Mouse (Mus musculus) megakaryocyte-erythroid progenitor cell, adult 5-6 weeks (primary cell): ENCODE data around the gene Pigu. TPM values are rescaled to one million over a fixed set of nuclear protein-coding genes. Genes with fewer than 3 reads are reported as not detected.

ENCODE experiments used
- ATAC-seq: replicated peaks from 2 replicates; pipeline ENCODE4 v1.8.0; 2016; ENCODE audit warnings: mild to moderate bottlenecking, inconsistent platforms; ENCODE audit not compliant: severe bottlenecking, poor library complexity, low FRiP score, low TSS enrichment
- total RNA-seq, 2 experiments: library from RNA; stranded (forward) in 1 of 2; stranded (reverse) in 1 of 2; fragments of 200-1000, 215-1000 nt in 1 of 2; fragments of >200 nt in 1 of 2; fragmentation: Nextera tagmentation in 1 of 2; gene quantifications; 2 replicates each; pipeline ENCODE4 v1.2.3; 2014 to 2017

Gene Pigu
- total RNA-seq (2014; fragmentation: Nextera tagmentation): 50.9 and 66.4 TPM in 2 replicates
- total RNA-seq (2017): 36.8 and 63.2 TPM in 2 replicates

DNA sequence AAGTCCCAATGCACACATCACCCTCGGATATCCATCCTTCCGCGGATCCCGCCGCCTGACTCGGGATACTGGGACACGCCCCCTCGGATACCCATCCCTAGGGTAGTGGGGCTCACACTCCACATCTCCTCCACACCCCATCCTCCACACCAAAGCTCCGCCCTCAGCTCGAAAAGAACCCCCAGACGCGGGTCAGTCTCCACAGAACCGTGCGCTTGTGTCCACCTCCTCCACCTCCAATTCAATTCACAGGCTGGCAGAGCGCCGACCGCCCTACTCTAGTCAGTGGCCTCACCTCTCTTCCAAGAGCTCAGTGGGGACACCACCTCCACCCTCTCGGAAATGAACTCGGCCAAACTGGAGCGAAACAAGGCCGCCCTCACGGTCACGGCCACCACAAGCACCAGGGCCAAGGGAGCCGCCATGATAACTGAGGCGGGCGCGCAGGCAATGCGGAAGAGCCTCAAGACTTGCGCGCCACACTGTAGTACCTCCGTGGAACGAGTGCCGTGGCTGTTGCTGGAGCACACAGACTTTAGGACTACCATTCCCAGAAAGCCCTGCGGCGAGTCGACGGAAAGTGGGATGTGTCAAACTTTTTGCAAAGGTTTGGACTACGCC is at the start of gene Pigu:
Gene Pigu, minus strand, starts transcription at position 460 of the 621 bp plus-strand sequence.
- peak; percentile 99 for ATAC-seq

- no peak for ATAC-seq
Measured at GRCm38 (mm10) chr2:155404635-155405034, 47.4 kb upstream of the Pigu start.

DNA sequence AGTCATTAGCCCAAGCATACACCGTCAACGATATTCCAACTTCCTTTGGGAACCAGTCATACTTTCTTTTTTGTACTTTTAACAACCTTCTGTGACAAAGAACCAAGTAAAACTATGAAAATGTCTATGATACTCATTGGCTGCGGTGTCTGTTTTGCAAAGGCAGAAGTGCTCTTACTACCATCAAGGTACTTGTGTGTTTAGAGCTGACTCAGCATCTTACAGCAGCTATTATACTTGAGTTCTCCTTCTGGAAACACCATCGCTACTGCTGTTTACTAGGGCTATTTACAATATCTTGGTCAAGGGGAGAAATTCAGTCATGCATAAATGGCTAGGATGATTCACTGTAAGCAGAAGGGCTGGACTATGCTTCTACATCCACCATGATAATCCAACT is 44.7 kb upstream of the Pigu start:
- no peak for ATAC-seq

DNA sequence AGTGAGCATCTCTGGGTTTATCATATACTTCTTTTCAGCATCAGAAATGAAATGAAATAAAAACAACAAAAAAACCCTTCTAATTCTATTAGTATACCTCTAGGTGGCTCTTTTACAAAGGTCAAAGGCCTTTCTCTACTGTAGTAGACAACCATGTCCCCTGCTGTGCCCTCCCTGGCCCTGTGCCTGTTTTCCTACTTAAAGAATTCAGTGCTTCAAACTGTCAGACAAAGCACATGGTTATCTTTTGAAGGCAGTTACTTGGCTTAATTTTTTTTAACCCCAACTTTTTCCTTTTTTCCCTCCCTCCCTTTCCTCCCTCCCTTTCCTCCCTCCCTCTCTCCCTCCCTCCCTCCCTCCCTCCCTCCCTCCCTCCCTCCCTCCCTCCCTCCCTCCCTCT is 43.0 kb upstream of the Pigu start:
- ATAC-seq: peak; percentile 70

GRCm38 (mm10) chr2:155394586-155394985 is 37.4 kb upstream of the Pigu start:
- no peak for ATAC-seq

- ATAC-seq: no peak
Measured at GRCm38 (mm10) chr2:155388573-155388972, 31.3 kb upstream of the Pigu start.

- ATAC-seq: no peak
Measured at GRCm38 (mm10) chr2:155387052-155387451, 29.8 kb upstream of the Pigu start.

DNA sequence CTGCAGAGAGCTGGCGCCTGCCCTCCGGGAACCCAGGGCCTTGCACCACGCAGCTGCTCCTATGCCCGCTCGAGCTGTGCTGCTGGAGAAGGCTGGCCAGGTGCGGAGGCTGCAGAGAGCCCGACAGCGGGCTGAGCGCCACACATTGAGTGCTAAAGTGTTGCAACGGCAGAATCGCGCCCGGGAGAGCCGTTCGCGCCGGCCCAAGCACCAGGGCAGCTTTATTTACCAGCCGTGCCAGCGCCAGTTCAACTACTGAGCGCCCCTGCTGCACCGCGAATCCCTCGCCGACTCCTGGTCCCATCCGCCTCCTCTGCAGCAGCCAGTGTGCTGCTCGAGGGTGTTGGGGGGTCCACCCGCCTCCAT is 29.3 kb upstream of the Pigu start:
- no peak for ATAC-seq

DNA sequence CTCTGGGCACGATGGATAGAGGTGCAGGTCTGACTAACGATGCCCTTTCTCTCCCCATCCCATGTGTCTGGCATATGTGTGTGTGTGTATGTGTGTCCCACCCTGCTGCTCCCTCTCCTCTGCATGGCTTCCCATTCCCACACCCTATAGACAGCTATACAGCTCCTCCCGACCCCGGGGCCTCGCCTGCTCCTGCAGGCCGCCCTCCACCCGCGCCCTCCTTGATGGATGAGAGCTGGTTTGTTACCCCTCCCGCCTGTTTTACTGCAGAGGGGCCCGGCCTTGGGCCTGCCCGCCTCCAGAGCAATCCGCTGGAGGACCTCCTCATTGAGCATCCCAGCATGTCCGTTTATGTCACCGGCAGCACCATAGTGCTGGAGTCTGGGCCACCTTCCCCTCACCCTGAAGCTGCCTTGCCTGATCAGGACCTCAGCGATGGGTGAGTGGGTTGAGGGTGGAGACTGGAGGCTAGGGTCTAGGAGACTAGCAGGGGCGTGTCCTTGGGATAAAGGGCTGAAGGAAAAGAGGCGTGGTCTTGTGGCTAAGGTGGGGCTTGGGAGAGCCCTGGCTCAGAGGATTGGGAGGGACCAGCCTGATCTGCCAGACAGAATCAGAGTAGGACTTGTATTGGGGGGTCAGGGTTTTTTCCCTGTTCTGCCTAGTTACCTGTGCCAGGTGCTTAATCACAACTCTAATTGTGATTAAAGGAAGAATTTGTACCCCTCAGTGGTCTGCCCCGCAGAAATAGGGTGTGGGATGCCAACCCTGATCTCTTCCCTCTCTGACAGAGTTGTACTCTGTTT is 28.7 kb upstream of the Pigu start:
- no peak for ATAC-seq

- peak; percentile 69 for ATAC-seq
Measured at GRCm38 (mm10) chr2:155385090-155385489, 27.9 kb upstream of the Pigu start.

GRCm38 (mm10) chr2:155382791-155383438 is 25.7 kb upstream of the Pigu start:
- no peak for ATAC-seq

DNA sequence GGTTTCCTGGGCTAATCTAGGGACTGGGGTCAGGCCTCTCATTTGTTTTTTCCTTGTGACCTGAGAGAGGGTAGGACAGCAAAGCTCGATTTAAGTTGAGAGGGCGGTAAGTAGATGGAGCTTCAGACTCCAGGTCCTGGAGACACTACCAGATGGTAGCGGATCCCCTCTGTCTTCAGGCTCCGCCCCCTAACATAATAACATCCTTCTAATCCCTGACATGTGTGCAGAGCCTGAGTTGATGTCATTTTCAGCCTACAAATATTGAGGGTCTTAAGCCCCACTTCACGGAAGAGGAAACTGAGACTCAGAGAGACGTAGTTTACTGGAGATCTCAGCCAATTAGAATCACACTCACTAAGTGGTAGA is 25.1 kb upstream of the Pigu start:
- ATAC-seq: peak; percentile 25

DNA sequence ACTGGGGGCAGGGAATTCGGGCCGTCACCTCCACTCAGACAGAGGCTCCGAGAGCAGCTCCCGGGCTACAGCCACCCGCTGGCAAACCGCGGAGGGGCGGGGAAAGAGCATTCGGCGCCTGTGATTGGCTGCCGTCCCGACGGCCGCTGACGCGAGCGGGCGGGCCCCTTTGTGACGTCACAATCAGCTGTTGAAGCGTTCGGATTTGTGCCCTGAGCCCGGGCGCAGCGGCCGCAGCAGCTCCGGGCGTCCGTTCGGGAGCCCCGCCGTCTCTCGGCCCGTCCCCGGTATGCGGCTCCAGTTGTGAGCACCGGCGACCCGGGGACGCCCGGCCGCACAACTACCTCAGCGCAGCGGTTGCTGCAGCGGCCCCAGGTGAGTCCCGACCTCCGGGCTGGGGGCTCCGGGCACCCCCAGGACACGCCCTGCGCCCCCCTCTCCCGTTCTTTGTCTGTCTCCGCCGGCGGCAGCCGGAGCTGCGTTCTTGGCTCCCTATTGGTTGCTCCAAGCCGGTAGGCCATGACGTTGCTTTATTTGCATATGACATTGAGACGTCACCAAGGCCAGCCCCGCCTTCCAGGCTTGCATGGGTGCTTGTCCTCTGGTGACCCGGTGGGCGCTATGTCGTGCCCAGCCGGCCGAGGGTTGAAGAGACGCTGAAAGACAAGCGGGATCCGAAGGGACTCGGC is 24.6 kb upstream of the Pigu start:
- ATAC-seq: peak; percentile 83

GRCm38 (mm10) chr2:155381060-155381437 is 23.8 kb upstream of the Pigu start:
- ATAC-seq: no peak

DNA sequence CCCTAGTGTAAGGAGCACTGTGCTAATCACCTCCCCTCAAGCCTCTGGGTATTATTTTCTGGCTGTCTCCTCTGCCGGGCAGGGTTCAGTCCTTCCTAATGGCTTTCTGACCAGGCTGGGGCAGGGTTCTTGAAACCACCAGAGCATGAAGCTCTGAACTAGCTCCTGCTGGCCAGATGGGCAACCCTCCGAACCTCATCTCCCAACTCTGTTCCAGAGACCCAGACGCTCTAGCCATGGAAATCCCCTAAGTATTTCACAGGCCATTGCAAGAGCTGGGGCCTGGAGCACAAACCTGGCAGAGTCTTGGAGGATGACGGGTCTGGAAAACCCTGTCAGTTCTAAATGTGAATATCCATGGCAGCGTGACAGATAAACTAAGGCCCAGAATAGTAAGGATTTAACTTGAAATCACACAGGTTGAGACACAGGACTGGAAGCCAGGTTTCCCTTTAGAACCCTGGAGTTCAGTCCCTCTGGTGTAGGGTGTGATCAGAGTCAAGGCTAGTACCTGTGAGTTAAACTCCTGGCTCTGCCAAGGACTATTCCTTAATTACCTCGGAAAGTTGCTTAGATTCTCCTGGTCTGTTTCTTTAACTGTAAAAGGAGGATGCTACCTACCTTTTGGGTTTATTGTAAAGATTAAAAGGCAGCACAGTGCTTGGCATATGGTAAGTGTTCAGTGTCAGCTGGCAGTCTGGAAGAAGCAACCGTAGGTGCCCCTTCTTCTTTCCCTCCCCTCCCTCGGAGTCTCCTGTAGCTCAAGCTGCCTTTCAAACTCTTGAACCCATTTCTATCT is 23.2 kb upstream of the Pigu start, which contains the start of gene Trp53inp2:
Gene Trp53inp2, plus strand, starts transcription at position 799 of the 799 bp plus-strand sequence.
- no peak for ATAC-seq

DNA sequence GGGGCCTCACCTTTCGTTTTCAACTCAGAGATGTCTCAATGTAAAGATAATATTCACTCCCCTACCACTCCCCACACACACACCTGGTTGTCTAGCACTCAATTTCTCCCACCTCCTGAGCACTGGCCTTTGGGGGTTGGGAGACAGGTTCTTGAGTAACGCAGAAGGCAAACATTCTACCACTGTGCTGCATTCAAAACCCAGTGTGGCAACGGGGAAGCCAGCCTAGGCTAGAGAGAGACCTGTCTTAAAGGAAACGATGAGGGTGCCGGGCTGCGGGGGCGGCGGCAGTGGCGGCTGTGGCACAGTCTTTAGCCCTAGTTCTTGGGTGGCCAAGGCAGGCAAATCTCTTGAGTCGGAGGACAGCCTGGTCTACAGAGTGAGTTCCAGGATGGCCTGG is 19.0 kb upstream of the Pigu start:
- ATAC-seq: no peak

GRCm38 (mm10) chr2:155374521-155374920 is 17.3 kb upstream of the Pigu start:
- ATAC-seq: no peak

DNA sequence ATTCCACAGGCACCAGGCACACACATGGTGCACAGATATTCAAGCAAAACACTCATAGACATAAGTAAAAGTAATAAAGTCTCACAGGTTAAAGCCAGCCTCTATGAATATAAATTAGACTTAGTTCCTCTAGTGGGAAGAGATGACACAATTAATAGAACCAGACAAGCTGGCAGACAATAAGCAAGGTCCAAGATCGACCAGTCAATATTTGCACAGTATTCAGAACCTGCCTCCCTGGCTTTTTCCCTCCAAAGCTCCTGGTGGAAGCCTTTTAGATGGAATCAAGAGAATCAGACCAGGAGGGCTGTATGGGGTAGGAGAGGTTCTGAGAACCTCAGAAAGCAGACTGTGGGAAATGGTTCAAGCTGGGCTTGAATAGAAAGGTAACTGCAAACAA is 16.7 kb upstream of the Pigu start:
- no peak for ATAC-seq

DNA sequence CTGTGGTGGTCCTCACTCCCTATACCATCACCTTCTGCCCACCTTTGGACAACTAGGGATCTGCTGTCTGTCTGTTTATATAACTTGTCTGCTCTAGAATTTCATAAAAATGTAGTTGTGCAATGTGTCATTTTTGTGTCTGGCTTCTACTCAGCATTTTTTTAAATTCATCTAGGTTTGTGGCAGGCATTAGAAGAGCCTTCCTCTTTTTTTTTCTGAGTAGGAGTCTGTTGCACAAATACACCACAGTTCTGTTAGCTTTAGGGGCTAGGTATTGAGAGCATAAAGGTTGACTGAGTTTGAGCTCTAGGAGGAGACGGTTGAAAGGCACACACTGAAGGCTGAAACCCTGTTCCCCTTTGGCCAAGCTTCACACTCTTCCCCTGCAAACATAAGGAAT is 16.1 kb upstream of the Pigu start:
- no peak for ATAC-seq
